Mouse (Mus musculus) limb, embryonic 14.5 days (tissue): ENCODE measurements around the gene Rptor. TPM values are rescaled to one million over a fixed set of nuclear protein-coding genes. Genes with fewer than 3 reads are reported as not detected.

ENCODE experiments used
- ATAC-seq: fragments of 200-750 bp; cut with Nextera tagmentation; 2 replicates; pipeline ENCODE4 v1.8.0; 2017; ENCODE audit warnings: low read depth, moderate number of reproducible peaks, moderate TSS enrichment; ENCODE audit not compliant: low FRiP score
- DNase-seq: peaks from one replicate; pipeline ENCODE4 v3.0.0-alpha.2; 2015; ENCODE audit warnings: low spot score
- H3K27ac ChIP-seq: fragments of 300-500 bp; sonication (generic); replicated peaks from 2 replicates; pipeline ENCODE4 v1.5.1; 2014; ENCODE audit warnings: low read depth, mild to moderate bottlenecking, low read length, moderate library complexity, mixed read lengths
- H3K27me3 ChIP-seq: fragments of 300-500 bp; sonication (generic); 2 replicates; pipeline ENCODE4 v1.6.1; 2014; ENCODE audit warnings: low read length, mixed read lengths; ENCODE audit not compliant: control insufficient read depth, insufficient read depth
- H3K36me3 ChIP-seq: fragments of 300-500 bp; sonication (generic); 2 replicates; pipeline ENCODE4 v1.6.1; 2014; ENCODE audit warnings: mild to moderate bottlenecking, low read length, moderate library complexity, mixed read lengths; ENCODE audit not compliant: control insufficient read depth, insufficient read depth
- H3K4me1 ChIP-seq: fragments of 300-500 bp; sonication (generic); 2 replicates; pipeline ENCODE4 v1.6.1; 2014; ENCODE audit warnings: antibody characterized with exemption, low read length, mixed read lengths; ENCODE audit not compliant: control insufficient read depth, insufficient read depth
- H3K4me2 ChIP-seq: fragments of 300-500 bp; sonication (generic); replicated peaks from 2 replicates; pipeline ENCODE4 v1.6.1; 2014; ENCODE audit warnings: low read depth, mild to moderate bottlenecking, low read length, moderate library complexity; ENCODE audit not compliant: severe bottlenecking
- H3K4me3 ChIP-seq: fragments of 300-500 bp; sonication (generic); replicated peaks from 2 replicates; pipeline ENCODE4 v1.5.1; 2014; ENCODE audit warnings: low read length
- H3K9ac ChIP-seq: fragments of 300-500 bp; sonication (generic); 2 replicates; pipeline ENCODE4 v1.6.1; 2014; ENCODE audit warnings: mild to moderate bottlenecking, low read depth, low read length, moderate library complexity; ENCODE audit not compliant: severe bottlenecking
- H3K9me3 ChIP-seq: fragments of 300-500 bp; sonication (generic); 2 replicates; pipeline ENCODE4 v1.6.1; 2016; ENCODE audit warnings: low read length; ENCODE audit not compliant: control insufficient read depth
- POLR2A ChIP-seq: fragments of 200-500 bp; IDR thresholded peaks from 2 replicates; pipeline ENCODE4 v1.8.0; 2012; ENCODE audit warnings: inconsistent platforms, mild to moderate bottlenecking, moderate library complexity, borderline replicate concordance; ENCODE audit not compliant: insufficient read depth, insufficient read length; ENCODE audit errors: extremely low read depth
- WGBS: fragments of 180-500 bp; shearing (Covaris S2); extraction: QIAGEN DNeasy Blood & Tissue Kit; methylation state at CpG from one replicate; pipeline ENCODE4 v1.1.7; 2014; 5-methylcytosine and 5-hydroxymethylcytosine counted together
- polyA plus RNA-seq, 2 experiments: library from polyadenylated mRNA; depleted of rRNA in 1 of 2; stranded (reverse) in 1 of 2; unstranded in 1 of 2; fragments of >200 nt; fragmentation: Nextera tagmentation in 1 of 2; extraction: Ambion mirVana in 1 of 2; gene quantifications; 2 replicates each; pipeline versions ENCODE4 v1.2.1 to v1.2.3; 2012 to 2014

Gene Rptor
- polyA plus RNA-seq, 2 experiments = 13.7 to 24.3 TPM

- no peak overlapping the region for H3K4me3 ChIP-seq
- WGBS = 68% methylated on average over 2 of the region's 2 CpGs
- no peak overlapping the region for H3K4me2 ChIP-seq
- H3K27me3 ChIP-seq = no peaks in the 10 kb centered on the region
- H3K36me3 ChIP-seq = no peaks in the 10 kb centered on the region
- H3K27ac ChIP-seq = no peak overlapping the region
- DNase-seq (no peak), ATAC-seq (no peak)
- peaks cover 13% of the 10 kb centered on the region for H3K4me1 ChIP-seq
- H3K9me3 ChIP-seq = no peaks in the 10 kb centered on the region
- no peak overlapping the region for H3K9ac ChIP-seq
- TF ChIP-seq POLR2A = no peak
Measured at GRCm38 (mm10) chr11:119948803-119949202, 346.1 kb downstream of the Rptor start.

Other genes starting within 250 kb of the Rptor start
- gene Sgsh, start 247.4 kb upstream of the Rptor start, polyA plus RNA-seq (2012; rRNA removed) = 8.7 and 11.7 TPM in 2 replicates
- 9.6 and 9.8 TPM in 2 replicates for gene Sgsh, start 247.4 kb upstream of the Rptor start, polyA plus RNA-seq (2014; fragmentation: Nextera tagmentation; extraction: Ambion mirVana)
- 28.5 and 31.9 TPM in 2 replicates for gene Slc26a11, start 247.3 kb upstream of the Rptor start, polyA plus RNA-seq (2012; rRNA removed)
- 10.7 and 11.1 TPM in 2 replicates for gene Slc26a11, start 247.3 kb upstream of the Rptor start, polyA plus RNA-seq (2014; fragmentation: Nextera tagmentation; extraction: Ambion mirVana)
- gene Rnf213, start 209.8 kb upstream of the Rptor start, polyA plus RNA-seq (2012; rRNA removed) = 9.2 and 9.5 TPM in 2 replicates
- gene Rnf213, start 209.8 kb upstream of the Rptor start, polyA plus RNA-seq (2014; fragmentation: Nextera tagmentation; extraction: Ambion mirVana) = 5.8 and 7.5 TPM in 2 replicates
- gene Endov, start 111.6 kb upstream of the Rptor start, polyA plus RNA-seq (2012; rRNA removed) = 29.3 and 32.9 TPM in 2 replicates
- gene Endov, start 111.6 kb upstream of the Rptor start, polyA plus RNA-seq (2014; fragmentation: Nextera tagmentation; extraction: Ambion mirVana) = 12.0 and 14.9 TPM in 2 replicates
- 2.2 and 2.5 TPM in 2 replicates for gene Nptx1, start 55.2 kb upstream of the Rptor start, polyA plus RNA-seq (2012; rRNA removed)
- gene Nptx1, start 55.2 kb upstream of the Rptor start, polyA plus RNA-seq (2014; fragmentation: Nextera tagmentation; extraction: Ambion mirVana) = 1.4 and 1.6 TPM in 2 replicates